Mouse (Mus musculus) left cerebral cortex, adult 9 months (tissue): ENCODE results near the gene Ccdc18.
A peak's percentile ranks its signal among the peaks of the same experiment; 100 is the strongest.
"Not testable (repeated sequence)": the region's sequence is repeated elsewhere in the genome, so short reads cannot be mapped to it uniquely, and the experiment has no call there.

Experiments used
- DNase-seq, 2 experiments: peaks; one replicate each; pipeline ENCODE4 v3.0.0; 2022; ENCODE audit warnings: low spot score in 2 of 2

The Ccdc18 gene

GRCm38 (mm10) chr5:108255259-108255658, 122.6 kb downstream of the Ccdc18 start:
- no peak for DNase-seq

- DNase-seq, result peak in 1 of 2 experiments; percentile 15
Measured at GRCm38 (mm10) chr5:108262722-108263121, 130.0 kb downstream of the Ccdc18 start.

- DNase-seq, result not testable (repeated sequence)
Measured at GRCm38 (mm10) chr5:108263785-108264184, 131.1 kb downstream of the Ccdc18 start.

- no peak for DNase-seq
Measured at GRCm38 (mm10) chr5:108266990-108267389, 134.3 kb downstream of the Ccdc18 start.

GRCm38 (mm10) chr5:108268127-108269062, 135.7 kb downstream of the Ccdc18 start, which contains the start of gene Dr1:
Gene Dr1, plus strand, starts transcription at chr5:108268897.
- DNase-seq, result peak; percentile 45 to 79

GRCm38 (mm10) chr5:108269063-108269810, 136.6 kb downstream of the Ccdc18 start:
- DNase-seq, result peak in 1 of 2 experiments; percentile 5

- no peak for DNase-seq
Measured at GRCm38 (mm10) chr5:108269811-108270151, 137.1 kb downstream of the Ccdc18 start.

- no peak for DNase-seq
Measured at GRCm38 (mm10) chr5:108270415-108270814, 137.7 kb downstream of the Ccdc18 start.

- DNase-seq, result not testable (repeated sequence)
Measured at GRCm38 (mm10) chr5:108271345-108271744, 138.7 kb downstream of the Ccdc18 start.
